28 mouse cellular contexts compared by ENCODE assay signal in the genomic region with DNA sequence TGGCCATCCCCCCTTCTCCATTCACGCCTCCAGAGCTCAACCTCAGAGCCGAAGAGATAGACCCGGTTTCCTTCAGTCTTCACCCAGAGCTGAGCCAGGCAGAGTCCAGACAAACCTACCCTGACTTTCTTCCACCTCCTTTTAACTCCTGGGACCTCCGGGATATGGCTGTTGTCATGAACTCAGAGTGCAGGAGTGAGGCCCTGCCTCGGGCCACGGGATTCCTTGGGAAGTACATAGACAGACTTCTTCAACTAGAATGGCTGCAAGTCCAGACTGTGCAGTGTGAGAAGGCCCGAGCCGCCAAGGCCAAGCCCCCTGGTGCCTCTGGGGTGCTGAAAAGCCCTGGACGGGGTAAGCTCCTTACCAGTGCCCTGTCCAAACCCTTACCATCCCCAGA. TPM values are rescaled to one million over a fixed set of nuclear protein-coding genes. Genes with fewer than 3 reads are reported as not detected.
DNase-seq lines count a peak whose midpoint lies in the region; ATAC-seq lines count a peak whose summit lies in the region.
"Had no signal": no experiment of that assay in that cellular context is flagged by ENCODE, and none has a peak within 500 bp of the region (broad histone marks: within the 10 kb centered on the region; RNA-seq: fewer than 3 reads in every experiment).

No protein-coding gene starts in this region.

- no peak overlapping the region for H3K4me2 ChIP-seq in heart, embryonic 12.5 days
- H3K4me2 ChIP-seq in neural tube, embryonic 15.5 days, result no peak overlapping the region
- H3K4me2 ChIP-seq: heart, embryonic 15.5 days; hindbrain, embryonic 15.5 days; midbrain, embryonic 15.5 days; neural tube, embryonic 13.5 days had no signal

- peaks cover 23% of the 10 kb centered on the region for H3K36me3 ChIP-seq in heart, embryonic 12.5 days
- H3K36me3 ChIP-seq in neural tube, embryonic 15.5 days, result peaks cover 8% of the 10 kb centered on the region
- H3K36me3 ChIP-seq: G1E; hindbrain, embryonic 15.5 days; midbrain, embryonic 15.5 days had no signal

- WGBS in heart, embryonic 12.5 days, result 55% methylated on average over 9 of the region's 9 CpGs
- 89% methylated on average over 9 of the region's 9 CpGs for WGBS in neural tube, embryonic 15.5 days

- H3K9me3 ChIP-seq in heart, embryonic 12.5 days (replicated peaks), result no peaks in the 10 kb centered on the region; the same call in none of the 2 replicates
- no peaks in the 10 kb centered on the region for H3K9me3 ChIP-seq in neural tube, embryonic 15.5 days (replicated peaks)
- H3K9me3 ChIP-seq: heart, embryonic 15.5 days; hindbrain, embryonic 15.5 days; midbrain, embryonic 15.5 days; neural tube, embryonic 13.5 days had no signal

- H3K4me3 ChIP-seq in heart, embryonic 12.5 days, result no peak overlapping the region
- H3K4me3 ChIP-seq in neural tube, embryonic 15.5 days (replicated peaks), result no peak overlapping the region
- H3K4me3 ChIP-seq: heart, embryonic 15.5 days; hindbrain, embryonic 15.5 days; midbrain, embryonic 15.5 days; neural tube, embryonic 13.5 days had no signal

- peaks cover 51% of the 10 kb centered on the region for H3K4me1 ChIP-seq in heart, embryonic 12.5 days (replicated peaks)
- H3K4me1 ChIP-seq in neural tube, embryonic 15.5 days, result peaks cover 6% of the 10 kb centered on the region
- H3K4me1 ChIP-seq: midbrain, embryonic 15.5 days had no signal

- ATAC-seq in heart, embryonic 12.5 days (ENCODE audit: insufficient number of reproducible peaks, low FRiP score), result no peak
- no peak for ATAC-seq in neural tube, embryonic 15.5 days (ENCODE audit: low FRiP score)
- ATAC-seq: lung, postnatal 0 days; midbrain, embryonic 15.5 days; Patski had no signal

- no peak for DNase-seq in heart, postnatal 4 days
- peak; percentile 12 for DNase-seq in neural tube, embryonic 10.5 days (ENCODE audit: extremely low spot score, low spot score)
- DNase-seq in urinary bladder, postnatal 4 days (ENCODE audit: low spot score in 2 of 2), result peak; percentile 12 to 52
- no peak for DNase-seq in urinary bladder, postnatal 36 days (ENCODE audit: low spot score in 2 of 2)
- no peak for DNase-seq in thymus, postnatal 14 days
- DNase-seq: adrenal gland, postnatal 36 days; B cell, adult 2 months; cerebellum, adult 11 months; cerebellum, postnatal 10 days; gastrocnemius, postnatal 36 days; kidney, adult 2 months; kidney, postnatal 14 days; layer of hippocampus, postnatal 36 days; liver had no signal

- H3K27ac ChIP-seq in heart, embryonic 12.5 days (ENCODE audit: poor library complexity, severe bottlenecking), result no peak overlapping the region
- no peak overlapping the region for H3K27ac ChIP-seq in neural tube, embryonic 15.5 days (replicated peaks)
- H3K27ac ChIP-seq: hindbrain, embryonic 15.5 days; macrophage; midbrain, embryonic 15.5 days; neural tube, embryonic 13.5 days had no signal

- H3K27me3 ChIP-seq in heart, embryonic 12.5 days (replicated peaks), result no peaks in the 10 kb centered on the region
- no peaks in the 10 kb centered on the region for H3K27me3 ChIP-seq in neural tube, embryonic 15.5 days (replicated peaks)
- H3K27me3 ChIP-seq: heart, embryonic 15.5 days; hindbrain, embryonic 15.5 days; midbrain, embryonic 15.5 days; neural tube, embryonic 13.5 days; Patski had no signal

- H3K9ac ChIP-seq in heart, embryonic 12.5 days, result 0 out of 2 replicates have a peak overlapping the region, but pooled peaks have one; percentile 24
- H3K9ac ChIP-seq in neural tube, embryonic 15.5 days (replicated peaks), result no peak overlapping the region
- H3K9ac ChIP-seq: heart, embryonic 15.5 days; hindbrain, embryonic 15.5 days; midbrain, embryonic 15.5 days; neural tube, embryonic 13.5 days had no signal

RNA-seq across cellular contexts. Expression of a gene that starts 6.3 kb away (rescaled TPM):
- polyA plus RNA-seq in heart, embryonic 12.5 days (2016; fragmentation: Nextera tagmentation; extraction: Ambion mirVana), result 6.8 and 6.9 TPM in 2 replicates
- total RNA-seq in heart, postnatal 4 days (2021), result 10 to 100 TPM; 12.6 to 14.0 TPM
- polyA plus RNA-seq in neural tube, embryonic 15.5 days (2015; fragmentation: Nextera tagmentation; extraction: Ambion mirVana), result 15.7 and 19.9 TPM in 2 replicates

RNA-seq across cellular contexts. Expression of a gene that starts 6.3 kb away (rescaled TPM):
- polyA plus RNA-seq in heart, embryonic 12.5 days (2016; fragmentation: Nextera tagmentation; extraction: Ambion mirVana), result 23.1 and 24.3 TPM in 2 replicates
- total RNA-seq in heart, postnatal 4 days (2021), result 10 to 100 TPM; 25.1 to 25.9 TPM
- 6.7 and 8.3 TPM in 2 replicates for polyA plus RNA-seq in neural tube, embryonic 15.5 days (2015; fragmentation: Nextera tagmentation; extraction: Ambion mirVana)
- total RNA-seq: CH12.LX had no signal
- polyA plus RNA-seq: G1E had no signal

RNA-seq across cellular contexts. Expression of a gene that starts 9.8 kb away (rescaled TPM):
- polyA plus RNA-seq in heart, embryonic 12.5 days (2016; fragmentation: Nextera tagmentation; extraction: Ambion mirVana), result 0.18 TPM in 1 of 2 replicates, not detected in the other
- total RNA-seq in heart, postnatal 4 days (2021), result under 1 TPM; 0.12 to 0.25 TPM
- polyA plus RNA-seq in neural tube, embryonic 15.5 days (2015; fragmentation: Nextera tagmentation; extraction: Ambion mirVana), result 0.08 and 0.15 TPM in 2 replicates
- total RNA-seq: CH12.LX; G1E; gastrocnemius, adult 18-20 months; gastrocnemius, postnatal 36 days; hematopoietic stem cell, adult 5-6 weeks had no signal
- polyA plus RNA-seq: forebrain, embryonic 11.5 days; G1E; heart, embryonic 15.5 days; macrophage; neural tube, embryonic 13.5 days; Patski had no signal

RNA-seq across cellular contexts. Expression of a gene that starts 13.1 kb away (rescaled TPM):
- polyA plus RNA-seq in heart, embryonic 12.5 days (2016; fragmentation: Nextera tagmentation; extraction: Ambion mirVana), result 0.11 and 0.13 TPM in 2 replicates
- total RNA-seq in heart, postnatal 4 days (2021), result 1 to 10 TPM; 2.1 to 3.1 TPM
- 0.32 TPM in 2 replicates for polyA plus RNA-seq in neural tube, embryonic 15.5 days (2015; fragmentation: Nextera tagmentation; extraction: Ambion mirVana)
- total RNA-seq: CH12.LX, G1E had no signal
- polyA plus RNA-seq: G1E; kidney, adult 2 months; macrophage had no signal

Comparison
In these comparisons a context has a peak if more than half of its experiments do, and no peak if none do; other contexts are left out.
1. DNase-seq: peak in neural tube, embryonic 10.5 days (single experiment) and urinary bladder, postnatal 4 days (2 of 2); none in heart, postnatal 4 days (single experiment), urinary bladder, postnatal 36 days (0 of 2) and thymus, postnatal 14 days (single experiment).